Mouse (Mus musculus): ENCODE measurements at regions not wholly inside any gene's neighbourhood (a gene's known extent, or its start where the extent isn't known, plus 50 kb on each side); places are given as distances from the start of the nearest gene placed in this dataset.
"Not testable (repeated sequence)": the region's sequence is repeated elsewhere in the genome, so short reads cannot be mapped to it uniquely, and the experiment has no call there.

- in situ Hi-C loops (cut with MboI, MseI) = no loop called here
Measured at GRCm38 (mm10) chr1:113550172-113550571, 1685.5 kb upstream of the Dsel start.

- in situ Hi-C loops (cut with MboI, MseI) = no loop called here
Measured at GRCm38 (mm10) chr1:113539981-113540380, 1675.3 kb upstream of the Dsel start.

- in situ Hi-C loops (cut with MboI, MseI) = no loop called here
Measured at GRCm38 (mm10) chr1:113530553-113530952, 1665.8 kb upstream of the Dsel start.

- in situ Hi-C loops (cut with MboI, MseI) = no loop called here
Measured at GRCm38 (mm10) chr1:113495987-113496386, 1631.3 kb upstream of the Dsel start.

- in situ Hi-C loops (cut with MboI, MseI) = no loop called here
Measured at GRCm38 (mm10) chr1:113490243-113491003, 1625.7 kb upstream of the Dsel start.

GRCm38 (mm10) chr1:113456538-113457273, 1592.0 kb upstream of the Dsel start:
- in situ Hi-C loops (cut with MboI, MseI) = loop anchor here (10.0 kb wide), 1 partner anchor 392 kb away; no protein-coding TSS in a partner anchor

- in situ Hi-C loops (cut with MboI, MseI) = no loop called here
Measured at GRCm38 (mm10) chr1:113433701-113434100, 1569.0 kb upstream of the Dsel start.

GRCm38 (mm10) chr1:113431266-113431665, 1566.5 kb upstream of the Dsel start:
- in situ Hi-C loops (cut with MboI, MseI) = no loop called here

GRCm38 (mm10) chr1:113412858-113413257, 1548.1 kb upstream of the Dsel start:
- in situ Hi-C loops (cut with MboI, MseI) = no loop called here

- in situ Hi-C loops (cut with MboI, MseI) = no loop called here
Measured at GRCm38 (mm10) chr1:113395267-113395824, 1530.6 kb upstream of the Dsel start.

- in situ Hi-C loops (cut with MboI, MseI) = not testable (repeated sequence)
Measured at GRCm38 (mm10) chr1:113394326-113394725, 1529.6 kb upstream of the Dsel start.

- in situ Hi-C loops (cut with MboI, MseI) = no loop called here
Measured at GRCm38 (mm10) chr1:113392962-113393361, 1528.2 kb upstream of the Dsel start.

- in situ Hi-C loops (cut with MboI, MseI) = no loop called here
Measured at GRCm38 (mm10) chr1:113389920-113390319, 1525.2 kb upstream of the Dsel start.

- in situ Hi-C loops (cut with MboI, MseI) = no loop called here
Measured at GRCm38 (mm10) chr1:113384888-113385430, 1520.2 kb upstream of the Dsel start.

- in situ Hi-C loops (cut with MboI, MseI) = no loop called here
Measured at GRCm38 (mm10) chr1:113383717-113384116, 1519.0 kb upstream of the Dsel start.

GRCm38 (mm10) chr1:113372679-113373078, 1508.0 kb upstream of the Dsel start:
- in situ Hi-C loops (cut with MboI, MseI) = no loop called here

GRCm38 (mm10) chr1:113358242-113358641, 1493.5 kb upstream of the Dsel start:
- in situ Hi-C loops (cut with MboI, MseI) = no loop called here

- in situ Hi-C loops (cut with MboI, MseI) = no loop called here
Measured at GRCm38 (mm10) chr1:113308037-113308436, 1443.3 kb upstream of the Dsel start.

- in situ Hi-C loops (cut with MboI, MseI) = no loop called here
Measured at GRCm38 (mm10) chr1:113297807-113298206, 1433.1 kb upstream of the Dsel start.

GRCm38 (mm10) chr1:113288242-113288641, 1423.5 kb upstream of the Dsel start:
- in situ Hi-C loops (cut with MboI, MseI) = no loop called here

GRCm38 (mm10) chr1:113284122-113284521, 1419.4 kb upstream of the Dsel start:
- in situ Hi-C loops (cut with MboI, MseI) = no loop called here

GRCm38 (mm10) chr1:113259421-113259820, 1394.7 kb upstream of the Dsel start:
- in situ Hi-C loops (cut with MboI, MseI) = no loop called here
